ENCODE assay signal across 9 mouse cellular contexts in the genomic region with DNA sequence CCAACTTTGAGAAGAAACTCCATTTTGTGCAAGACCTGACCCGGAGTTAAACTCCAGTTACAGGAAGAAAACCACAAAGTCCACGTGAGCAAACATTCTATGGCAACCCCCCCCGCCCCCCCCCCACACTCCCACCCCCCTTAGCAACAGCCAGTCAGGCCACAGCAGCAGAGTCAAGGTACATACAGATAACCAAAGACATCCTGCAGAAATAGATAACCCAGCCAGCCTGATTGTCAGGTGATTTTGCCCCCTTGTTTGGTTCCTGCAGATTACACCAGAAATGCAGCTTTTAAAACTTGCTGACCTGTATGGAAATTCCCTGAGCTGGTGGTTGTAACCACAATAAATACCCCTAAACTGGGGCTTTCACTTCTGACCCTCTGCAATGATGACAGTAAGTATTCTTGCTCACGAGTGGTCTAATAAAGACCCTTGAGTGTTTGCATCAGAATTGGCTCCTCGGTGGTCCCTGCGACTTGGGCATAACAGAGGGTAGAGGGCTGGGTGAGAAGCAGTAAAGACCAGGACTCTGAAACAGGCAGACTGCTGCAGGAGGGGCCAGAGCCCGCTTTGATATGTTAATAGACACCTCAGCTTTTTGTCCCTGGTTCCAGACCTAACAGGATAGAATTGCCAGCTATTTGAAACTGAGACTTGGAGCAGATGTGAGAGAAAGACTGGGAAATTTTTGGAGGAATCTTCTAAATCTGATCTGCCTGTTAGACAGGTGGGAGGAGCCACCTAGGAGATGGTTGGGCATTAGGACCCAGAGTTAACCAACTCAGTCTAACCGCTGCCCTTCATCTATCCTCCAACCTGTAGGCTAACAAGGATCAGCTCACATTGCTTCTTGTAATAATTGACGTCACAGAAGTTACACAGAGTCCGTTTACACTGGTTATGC. TPM values are rescaled to one million over a fixed set of nuclear protein-coding genes. Genes with fewer than 3 reads are reported as not detected.
DNase-seq lines count a peak whose midpoint lies in the region; ATAC-seq and TF ChIP-seq lines count a peak whose summit lies in the region.
"Had no signal": no experiment of that assay in that cellular context is flagged by ENCODE, and none has a peak within 500 bp of the region (broad histone marks: within the 10 kb centered on the region; RNA-seq: fewer than 3 reads in every experiment).

No protein-coding gene starts in this region.

- H3K4me2 ChIP-seq in heart, postnatal 0 days (ENCODE audit: low read depth, low read length), result peak overlapping the region; percentile 37; the same call in 1 of the 2 replicates
- peak overlapping the region; percentile 45 for H3K4me2 ChIP-seq in midbrain, embryonic 15.5 days

- no peaks in the 10 kb centered on the region for H3K27me3 ChIP-seq in heart, postnatal 0 days (ENCODE audit: control insufficient read depth, insufficient read depth, low read length)
- no peaks in the 10 kb centered on the region for H3K27me3 ChIP-seq in limb, embryonic 10.5 days (ENCODE audit: low read depth, poor library complexity, severe bottlenecking)
- H3K27me3 ChIP-seq in midbrain, embryonic 15.5 days (replicated peaks), result no peaks in the 10 kb centered on the region

- peak overlapping the region; percentile 14; the same call in 1 of the 2 replicates for H3K4me3 ChIP-seq in heart, postnatal 0 days (ENCODE audit: low read depth, low read length)
- peak overlapping the region; percentile 43 for H3K4me3 ChIP-seq in limb, embryonic 10.5 days
- peak overlapping the region; percentile 31 for H3K4me3 ChIP-seq in midbrain, embryonic 15.5 days

- ATAC-seq in heart, postnatal 0 days (ENCODE audit: insufficient read depth, low read depth), result peak; percentile 66
- ATAC-seq in midbrain, embryonic 15.5 days (replicated peaks), result peak; percentile 90

- H3K9ac ChIP-seq in heart, postnatal 0 days (replicated peaks; ENCODE audit: low read depth, low read length), result no peak overlapping the region
- H3K9ac ChIP-seq in midbrain, embryonic 15.5 days, result no peak overlapping the region

- no peak for TF ChIP-seq EP300 in heart, postnatal 0 days (IDR thresholded peaks at IDR 0.05; ENCODE audit: low read depth)

- H3K9me3 ChIP-seq in heart, postnatal 0 days (replicated peaks; ENCODE audit: control insufficient read depth, low read length), result no peaks in the 10 kb centered on the region
- no peaks in the 10 kb centered on the region for H3K9me3 ChIP-seq in limb, embryonic 10.5 days (replicated peaks)
- H3K9me3 ChIP-seq in midbrain, embryonic 15.5 days, result no peaks in the 10 kb centered on the region

- H3K27ac ChIP-seq in heart, postnatal 0 days (ENCODE audit: low read depth), result no peak overlapping the region
- peak overlapping the region; percentile 59; the same call in 1 of the 2 replicates for H3K27ac ChIP-seq in limb, embryonic 10.5 days
- no peak overlapping the region for H3K27ac ChIP-seq in midbrain, embryonic 15.5 days

- peak; percentile 25 to 51 for DNase-seq in lung, adult 18-20 months
- DNase-seq in lung, postnatal 4 days, result no peak
- peak; percentile 77 for DNase-seq in embryo, embryonic 10.5 days (ENCODE audit: low spot score)
- peak; percentile 43 for DNase-seq in heart, postnatal 0 days (ENCODE audit: low spot score)
- no peak for DNase-seq in limb, embryonic 10.5 days (ENCODE audit: low spot score)
- DNase-seq in urinary bladder, postnatal 25 days (ENCODE audit: low spot score), result no peak
- no peak for DNase-seq in right cerebral cortex, postnatal 14 days

- H3K4me1 ChIP-seq in heart, postnatal 0 days (ENCODE audit: control insufficient read depth, insufficient read depth), result 0 out of 2 replicates have a peak, but pooled peaks cover 7% of the 10 kb centered on the region
- peaks cover 16% of the 10 kb centered on the region for H3K4me1 ChIP-seq in limb, embryonic 10.5 days
- 0 out of 2 replicates have a peak, but pooled peaks cover 8% of the 10 kb centered on the region for H3K4me1 ChIP-seq in midbrain, embryonic 15.5 days

- TF ChIP-seq CTCF in heart, postnatal 0 days (IDR thresholded peaks at IDR 0.05; ENCODE audit: low read depth), result no peak

- no peaks in the 10 kb centered on the region for H3K36me3 ChIP-seq in heart, postnatal 0 days (replicated peaks; ENCODE audit: control insufficient read depth, insufficient read depth, low read length)
- no peaks in the 10 kb centered on the region for H3K36me3 ChIP-seq in limb, embryonic 10.5 days
- no peaks in the 10 kb centered on the region for H3K36me3 ChIP-seq in midbrain, embryonic 15.5 days (replicated peaks)

- 22% methylated on average over 10 of the region's 10 CpGs for WGBS in heart, postnatal 0 days
- 12% methylated on average over 10 of the region's 10 CpGs for WGBS in limb, embryonic 10.5 days
- 3% methylated on average over 10 of the region's 10 CpGs for WGBS in midbrain, embryonic 15.5 days

RNA-seq across cellular contexts. Expression of a gene that starts 5.1 kb away (rescaled TPM):
- 0.08 and 0.23 TPM in 2 replicates for total RNA-seq in heart, postnatal 0 days (2014; rRNA removed; ENCODE audit: low replicate concordance)
- polyA plus RNA-seq in heart, postnatal 0 days (2015; fragmentation: Nextera tagmentation; extraction: Ambion mirVana), result 0.25 and 0.42 TPM in 2 replicates
- polyA plus RNA-seq in limb, embryonic 10.5 days (2016; fragmentation: Nextera tagmentation; extraction: Ambion mirVana), result 0.28 and 0.44 TPM in 2 replicates
- polyA plus RNA-seq in midbrain, embryonic 15.5 days (2015; fragmentation: Nextera tagmentation; extraction: Ambion mirVana), result not detected in 2 replicates
- polyA plus RNA-seq: cortical plate, adult 2 months had no signal

RNA-seq across cellular contexts. Expression of a gene that starts 14.9 kb away (rescaled TPM):
- total RNA-seq in heart, postnatal 0 days (2014; rRNA removed; ENCODE audit: low replicate concordance), result not detected in 2 replicates
- polyA plus RNA-seq in heart, postnatal 0 days (2015; fragmentation: Nextera tagmentation; extraction: Ambion mirVana), result 0.10 TPM in 1 of 2 replicates, not detected in the other
- not detected in 2 replicates for polyA plus RNA-seq in limb, embryonic 10.5 days (2016; fragmentation: Nextera tagmentation; extraction: Ambion mirVana)
- polyA plus RNA-seq in midbrain, embryonic 15.5 days (2015; fragmentation: Nextera tagmentation; extraction: Ambion mirVana), result not detected in 2 replicates
- polyA plus RNA-seq: cortical plate, adult 2 months had no signal

RNA-seq across cellular contexts. Expression of a gene that starts 21.0 kb away (rescaled TPM):
- total RNA-seq in heart, postnatal 0 days (2014; rRNA removed; ENCODE audit: low replicate concordance), result 1.4 TPM in 1 of 2 replicates, not detected in the other
- polyA plus RNA-seq in heart, postnatal 0 days (2015; fragmentation: Nextera tagmentation; extraction: Ambion mirVana), result not detected in 2 replicates
- not detected in 2 replicates for polyA plus RNA-seq in limb, embryonic 10.5 days (2016; fragmentation: Nextera tagmentation; extraction: Ambion mirVana)
- polyA plus RNA-seq in midbrain, embryonic 15.5 days (2015; fragmentation: Nextera tagmentation; extraction: Ambion mirVana), result not detected in 2 replicates
- polyA plus RNA-seq: cortical plate, adult 2 months had no signal

RNA-seq across cellular contexts. Expression of a gene that starts 26.6 kb away (rescaled TPM):
- not detected in 2 replicates for total RNA-seq in heart, postnatal 0 days (2014; rRNA removed; ENCODE audit: low replicate concordance)
- not detected in 2 replicates for polyA plus RNA-seq in heart, postnatal 0 days (2015; fragmentation: Nextera tagmentation; extraction: Ambion mirVana)
- polyA plus RNA-seq in limb, embryonic 10.5 days (2016; fragmentation: Nextera tagmentation; extraction: Ambion mirVana), result not detected in 2 replicates
- polyA plus RNA-seq in midbrain, embryonic 15.5 days (2015; fragmentation: Nextera tagmentation; extraction: Ambion mirVana), result not detected in 2 replicates
- polyA plus RNA-seq: cortical plate, adult 2 months had no signal

RNA-seq across cellular contexts. Expression of a gene that starts 32.6 kb away (rescaled TPM):
- not detected in 2 replicates for total RNA-seq in heart, postnatal 0 days (2014; rRNA removed; ENCODE audit: low replicate concordance)
- polyA plus RNA-seq in heart, postnatal 0 days (2015; fragmentation: Nextera tagmentation; extraction: Ambion mirVana), result not detected in 2 replicates
- polyA plus RNA-seq in limb, embryonic 10.5 days (2016; fragmentation: Nextera tagmentation; extraction: Ambion mirVana), result 0.50 TPM in 1 of 2 replicates, not detected in the other
- polyA plus RNA-seq in midbrain, embryonic 15.5 days (2015; fragmentation: Nextera tagmentation; extraction: Ambion mirVana), result not detected in 2 replicates
- polyA plus RNA-seq: cortical plate, adult 2 months had no signal

Comparison
In these comparisons a context has a peak if more than half of its experiments do, and no peak if none do; other contexts are left out.
1. DNase-seq: peak in lung, adult 18-20 months (2 of 2), embryo, embryonic 10.5 days (single experiment) and heart, postnatal 0 days (single experiment); none in lung, postnatal 4 days (0 of 2), limb, embryonic 10.5 days (single experiment), urinary bladder, postnatal 25 days (single experiment) and right cerebral cortex, postnatal 14 days (single experiment).
2. Peak in every context shown above with its lines, with median percentiles within 50 percentile points of each other: H3K4me3 ChIP-seq.